ENCODE assay signal across 20 mouse cellular contexts in the genomic region with DNA sequence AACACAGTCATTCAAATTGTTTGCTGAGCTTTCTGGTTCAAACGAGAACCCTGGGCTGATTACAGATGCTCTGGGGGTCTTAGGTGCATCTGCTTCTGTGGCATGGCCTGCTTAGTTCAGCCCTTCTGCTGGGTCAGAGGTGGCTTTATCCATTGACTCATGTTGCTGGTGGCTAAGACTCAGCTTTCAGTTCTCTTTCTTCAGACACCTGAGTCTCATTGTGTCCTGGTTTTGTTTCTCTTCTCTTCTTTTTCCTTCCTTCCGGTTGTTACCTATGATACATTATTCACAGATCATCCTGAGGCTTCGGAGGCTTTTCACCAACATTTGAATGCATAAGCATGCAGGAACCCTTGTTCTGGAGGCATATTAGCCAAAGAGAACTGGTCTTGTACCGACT. TPM values are rescaled to one million over a fixed set of nuclear protein-coding genes. Genes with fewer than 3 reads are reported as not detected.
DNase-seq lines count a peak whose midpoint lies in the region.
"Had no signal": no experiment of that assay in that cellular context is flagged by ENCODE, and none has a peak within 500 bp of the region (broad histone marks: within the 10 kb centered on the region; RNA-seq: fewer than 3 reads in every experiment).

No protein-coding gene starts in this region.

- H3K27me3 ChIP-seq in heart, embryonic 10.5 days (ENCODE audit: insufficient read depth, poor library complexity, severe bottlenecking) = no peaks in the 10 kb centered on the region
- H3K27me3 ChIP-seq: embryonic facial prominence, embryonic 13.5 days; embryonic facial prominence, embryonic 15.5 days; forebrain, embryonic 12.5 days; Patski had no signal

- H3K4me3 ChIP-seq in heart, embryonic 10.5 days = no peak overlapping the region
- H3K4me3 ChIP-seq: embryonic facial prominence, embryonic 13.5 days; embryonic facial prominence, embryonic 15.5 days; erythroblast, embryonic 14.5 days; forebrain, embryonic 10.5 days; forebrain, embryonic 12.5 days had no signal

- no peak overlapping the region for H3K27ac ChIP-seq in heart, embryonic 10.5 days
- H3K27ac ChIP-seq: embryonic facial prominence, embryonic 13.5 days; embryonic facial prominence, embryonic 15.5 days; forebrain, embryonic 10.5 days; forebrain, embryonic 12.5 days had no signal

- no peaks in the 10 kb centered on the region for H3K4me1 ChIP-seq in heart, embryonic 10.5 days
- H3K4me1 ChIP-seq: embryonic facial prominence, embryonic 13.5 days; embryonic facial prominence, embryonic 15.5 days; forebrain, embryonic 10.5 days; forebrain, embryonic 12.5 days had no signal

- no peaks in the 10 kb centered on the region for H3K36me3 ChIP-seq in heart, embryonic 10.5 days
- H3K36me3 ChIP-seq: embryonic facial prominence, embryonic 13.5 days; embryonic facial prominence, embryonic 15.5 days; forebrain, embryonic 10.5 days; forebrain, embryonic 12.5 days; G1E had no signal

- no peaks in the 10 kb centered on the region for H3K9me3 ChIP-seq in heart, embryonic 10.5 days
- H3K9me3 ChIP-seq: embryonic facial prominence, embryonic 13.5 days; embryonic facial prominence, embryonic 15.5 days; forebrain, embryonic 10.5 days; forebrain, embryonic 12.5 days had no signal

- DNase-seq in heart, adult 11 months = peak; percentile 49
- no peak for DNase-seq in heart, embryonic 10.5 days (ENCODE audit: low spot score)
- DNase-seq in retina, embryonic 14.5 days (ENCODE audit: low spot score) = peak; percentile 23
- DNase-seq in retina, postnatal 1 day = no peak
- DNase-seq in embryo, embryonic 10 days (ENCODE audit: low spot score) = no peak
- DNase-seq: adrenal gland, adult 8-10 months; adrenal gland, postnatal 14 days; adrenal gland, postnatal 36 days; cerebellum, adult 18-20 months; cerebellum, adult 9-10 months; cerebellum, postnatal 10 days; cerebellum, postnatal 25 days; embryo, embryonic 11 days had no signal

- WGBS in heart, embryonic 10.5 days = 70% methylated on average over 4 of the region's 4 CpGs

RNA-seq across cellular contexts. Expression of a gene that starts 51.0 kb away (rescaled TPM):
- 13.9 and 20.3 TPM in 2 replicates for polyA plus RNA-seq in heart, embryonic 10.5 days (2016; fragmentation: Nextera tagmentation; extraction: Ambion mirVana)
- polyA plus RNA-seq: G1E had no signal

Comparison
In these comparisons a context has a peak if more than half of its experiments do, and no peak if none do; other contexts are left out.
1. DNase-seq: peak in heart, adult 11 months (single experiment) and retina, embryonic 14.5 days (single experiment); none in heart, embryonic 10.5 days (single experiment), retina, postnatal 1 day (single experiment) and embryo, embryonic 10 days (single experiment).